Mouse (Mus musculus): ENCODE measurements around the gene Gpc4. TPM values are rescaled to one million over a fixed set of nuclear protein-coding genes. Genes with fewer than 3 reads are reported as not detected.

Gene Gpc4
- total RNA-seq, 4 experiments from 2014 or later = 18.4 to 20.1 (median 19.3) TPM

DNA sequence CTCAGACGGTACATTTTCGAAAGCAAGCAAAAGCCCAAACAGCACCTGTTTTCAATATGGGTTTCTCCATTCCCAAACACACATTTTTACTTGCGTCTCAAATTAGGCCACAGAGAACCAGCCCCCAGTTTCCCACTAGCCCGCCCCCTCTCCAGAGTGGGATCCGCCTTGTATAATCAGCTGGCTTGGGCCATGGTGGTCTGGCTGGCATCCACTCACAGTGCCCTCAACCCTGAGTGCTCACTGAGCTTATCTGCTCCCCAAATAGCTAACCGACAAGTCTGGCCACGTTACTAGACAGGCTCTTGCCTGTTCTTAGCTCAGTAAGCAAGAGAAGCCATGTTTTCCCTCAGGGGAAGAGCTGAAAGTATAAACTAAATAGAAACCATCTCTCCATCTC is 134.9 kb downstream of the Gpc4 start:
- no peak for DNase-seq (ENCODE audit: low spot score in 2 of 2)

- no peak for DNase-seq (ENCODE audit: low spot score in 2 of 2)
Observed at GRCm38 (mm10) chrX:52017660-52018059, 147.4 kb downstream of the Gpc4 start.

Other genes starting within 250 kb of the Gpc4 start
- gene 1700080O16Rik, start 192.5 kb downstream of the Gpc4 start, total RNA-seq (2022) = not detected